Mouse (Mus musculus): ENCODE measurements around the gene Alox12.
A peak's percentile ranks its signal among the peaks of the same experiment; 100 is the strongest.

The Alox12 gene

DNA sequence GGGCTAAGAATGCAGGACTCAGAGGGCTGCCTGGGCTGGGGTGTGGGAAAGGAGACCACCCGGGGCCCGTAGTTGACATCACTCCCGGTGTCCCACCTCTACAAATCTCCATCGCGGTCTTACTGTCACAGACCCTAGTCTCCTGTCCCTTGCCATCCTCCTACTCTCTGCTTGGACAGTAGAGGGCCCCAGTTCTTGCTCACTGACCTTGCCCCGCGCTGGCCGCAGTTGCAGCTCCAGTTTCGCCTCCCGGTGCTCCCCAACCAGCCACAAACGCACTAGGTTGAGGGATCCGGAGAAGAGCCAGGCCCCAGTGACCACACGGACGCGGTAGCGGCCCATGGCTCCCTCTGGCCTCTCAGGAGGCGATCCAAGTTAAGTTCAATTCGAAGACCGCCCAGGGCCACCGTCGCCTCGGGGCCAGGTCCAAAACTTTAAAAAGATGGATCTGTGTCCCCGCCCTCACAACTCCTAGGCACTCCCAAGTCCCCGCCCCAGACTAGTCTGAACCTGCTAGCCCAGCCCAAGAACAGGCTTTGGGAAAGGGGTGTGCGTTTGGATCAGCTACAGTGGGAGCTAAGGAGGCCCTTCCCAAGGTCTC lies at the start of gene Alox12:
Gene Alox12, minus strand, starts transcription at position 423 of the 601 bp plus-strand sequence.
- peak; percentile 50 for DNase-seq (ENCODE audit: low spot score)

DNA sequence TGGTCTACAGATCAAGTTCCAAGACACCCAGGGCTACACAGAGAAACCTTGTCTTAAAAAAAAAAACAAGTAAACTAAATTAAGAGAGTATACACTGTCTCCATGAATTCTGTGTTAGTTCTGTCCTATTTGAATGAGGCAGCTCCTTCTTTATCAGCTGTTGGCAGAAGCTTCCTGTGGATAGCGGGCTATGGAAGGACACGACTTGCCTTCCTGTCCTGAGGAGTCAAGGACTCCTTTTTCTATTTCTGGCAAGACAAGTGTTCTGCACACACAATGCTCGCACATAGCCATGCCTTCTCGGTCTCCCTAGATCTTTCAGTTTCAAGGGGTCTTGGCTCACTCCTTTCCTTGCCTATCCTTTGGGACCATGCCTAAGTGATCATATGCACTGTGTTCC lies 47.1 kb upstream of the Alox12 start:
- peak; percentile 36 for DNase-seq (ENCODE audit: low spot score)

GRCm38 (mm10) chr11:70297836-70298454 lies 42.8 kb upstream of the Alox12 start:
- peak; percentile 32 for DNase-seq (ENCODE audit: low spot score)

DNA sequence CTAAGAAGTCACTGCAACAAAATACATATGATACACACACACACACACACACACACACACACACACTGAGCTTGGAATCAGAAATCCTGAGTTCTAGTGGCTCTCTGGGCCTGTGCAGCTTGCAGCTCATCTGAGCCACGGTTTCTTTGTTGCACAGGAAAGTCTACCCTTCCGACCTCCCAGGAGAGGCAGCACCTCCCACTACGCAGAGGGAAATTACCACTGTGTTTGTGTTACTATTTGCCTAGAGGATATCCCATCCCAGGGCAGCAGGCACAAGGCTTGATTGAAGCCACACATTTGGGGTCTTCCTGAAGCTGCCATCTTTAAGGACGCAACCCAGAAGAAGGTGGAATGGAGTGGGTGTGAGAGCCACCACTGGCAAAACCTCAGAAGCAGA lies 42.3 kb upstream of the Alox12 start:
- DNase-seq (ENCODE audit: low spot score) = no peak

DNA sequence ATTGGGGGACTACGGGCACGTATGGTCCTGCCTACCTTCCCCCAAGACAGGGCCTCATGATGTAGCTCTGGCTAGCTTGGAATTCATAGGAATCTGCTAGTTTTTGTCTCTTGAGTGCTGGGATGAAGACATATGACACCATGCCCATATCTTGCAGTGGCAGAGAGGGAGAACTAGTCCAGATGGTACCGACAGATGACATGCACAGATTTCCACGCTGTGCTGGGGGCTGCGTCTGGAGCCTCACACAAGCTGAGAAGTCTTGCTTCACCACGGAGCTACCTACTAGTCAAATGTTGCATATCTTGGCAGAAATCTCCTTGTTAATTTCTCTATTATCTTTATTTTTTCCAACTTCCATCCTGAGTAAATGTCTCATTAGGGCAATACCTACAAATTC lies 38.7 kb upstream of the Alox12 start:
- no peak for DNase-seq (ENCODE audit: low spot score)

DNA sequence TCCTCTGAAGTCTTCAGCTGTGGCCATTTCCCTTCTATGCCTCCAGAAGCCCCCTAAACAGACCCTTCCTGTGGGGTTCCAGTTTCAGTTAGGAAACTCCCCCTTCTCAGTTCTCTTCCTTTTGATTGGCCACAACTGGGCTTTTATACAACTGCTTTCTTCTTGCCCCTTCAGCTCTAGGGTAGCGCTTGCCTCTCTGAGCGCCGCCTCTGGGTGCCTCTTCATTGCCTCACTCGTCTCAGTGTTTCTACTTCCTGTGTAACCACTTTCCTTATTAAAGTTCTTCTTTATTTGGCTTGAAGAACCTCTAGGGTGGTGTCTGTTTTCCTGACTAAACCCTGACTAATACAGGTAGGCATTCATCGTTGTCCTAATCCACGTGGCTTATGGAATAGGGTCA lies 36.1 kb upstream of the Alox12 start:
- DNase-seq (ENCODE audit: low spot score) = no peak

DNA sequence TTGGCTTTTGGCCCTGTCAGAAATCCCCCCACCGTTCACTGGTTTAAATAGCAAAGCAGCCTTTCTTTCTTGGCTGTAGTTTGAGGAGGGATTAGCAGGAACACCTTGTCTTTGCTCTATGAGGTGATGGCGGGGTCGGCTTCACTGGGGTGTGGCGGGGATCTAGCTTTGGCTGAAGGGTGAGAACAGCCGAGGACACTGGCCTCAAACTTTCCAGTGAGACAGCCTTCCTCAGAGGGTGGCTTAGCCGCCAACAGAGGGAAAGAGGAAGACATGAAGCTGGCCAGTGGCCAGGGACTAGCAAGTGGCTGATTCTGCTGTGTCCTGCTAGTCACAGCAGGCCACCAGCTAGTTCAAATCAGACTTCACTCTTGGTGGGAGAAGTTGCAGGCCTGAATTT lies 34.1 kb upstream of the Alox12 start:
- DNase-seq (ENCODE audit: low spot score) = no peak

DNA sequence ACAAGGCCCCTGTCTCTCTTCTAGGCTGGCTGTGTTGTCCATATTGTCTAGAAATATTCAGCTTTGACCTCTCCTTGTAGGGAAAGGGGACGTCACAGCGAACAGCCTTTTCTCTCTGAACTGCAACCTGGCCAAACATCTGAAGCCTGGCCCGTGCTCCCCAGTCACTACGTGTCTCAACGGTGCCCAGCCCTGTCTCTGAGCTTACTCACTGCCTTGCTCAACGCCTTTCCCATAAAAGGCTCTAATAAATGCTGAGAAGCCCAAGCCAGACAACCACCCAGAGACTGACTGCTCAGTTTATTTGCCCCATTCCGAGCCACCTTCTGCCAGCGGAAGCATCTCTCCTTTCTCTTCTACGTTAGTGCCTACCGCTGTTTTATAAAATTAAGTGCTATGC lies 32.9 kb upstream of the Alox12 start:
- DNase-seq (ENCODE audit: low spot score) = no peak

DNA sequence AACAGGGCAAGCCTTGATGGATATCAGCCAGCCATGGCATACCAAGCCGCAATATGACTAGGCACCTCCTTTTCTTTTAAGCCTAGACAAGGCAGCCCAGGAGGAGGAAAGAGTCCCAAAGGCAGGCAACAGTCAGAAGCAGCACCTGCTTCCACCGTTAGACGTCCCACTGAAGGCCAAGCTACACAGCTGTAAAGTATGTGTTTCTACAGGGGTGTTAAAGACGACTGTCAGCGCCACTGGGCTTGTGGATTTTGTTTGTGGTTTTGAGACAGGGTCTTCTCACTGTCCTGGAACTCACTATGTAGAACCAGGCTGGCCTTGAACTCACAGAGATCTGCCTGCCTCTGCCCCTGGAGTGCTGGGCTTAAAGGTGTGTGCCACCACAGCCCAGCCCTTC lies 30.5 kb upstream of the Alox12 start:
- DNase-seq (ENCODE audit: low spot score) = no peak

DNA sequence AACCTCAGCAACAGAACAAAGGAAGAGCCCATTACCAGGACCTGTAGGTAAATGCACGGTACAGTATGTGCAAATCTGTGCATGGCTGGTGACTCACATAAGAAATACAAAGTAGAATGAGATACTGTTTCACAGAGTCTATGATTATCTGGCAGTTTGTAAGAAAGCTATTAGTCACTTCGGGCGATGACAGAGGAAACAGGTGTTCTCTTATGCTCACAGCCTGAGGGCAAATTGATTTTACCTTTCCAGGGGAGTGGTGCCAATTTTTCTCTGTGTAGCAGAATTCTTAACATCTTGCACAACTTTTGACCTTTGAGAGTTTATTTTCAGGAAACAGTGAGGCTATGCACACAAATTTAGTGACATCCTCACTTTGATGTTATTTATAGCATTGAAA lies 29.6 kb upstream of the Alox12 start:
- no peak for DNase-seq (ENCODE audit: low spot score)

GRCm38 (mm10) chr11:70283666-70284065 lies 28.5 kb upstream of the Alox12 start:
- no peak for DNase-seq (ENCODE audit: low spot score)

GRCm38 (mm10) chr11:70280441-70280840 lies 25.3 kb upstream of the Alox12 start:
- DNase-seq (ENCODE audit: low spot score) = peak; percentile 75

GRCm38 (mm10) chr11:70278961-70279360 lies 23.8 kb upstream of the Alox12 start:
- DNase-seq (ENCODE audit: low spot score) = no peak

DNA sequence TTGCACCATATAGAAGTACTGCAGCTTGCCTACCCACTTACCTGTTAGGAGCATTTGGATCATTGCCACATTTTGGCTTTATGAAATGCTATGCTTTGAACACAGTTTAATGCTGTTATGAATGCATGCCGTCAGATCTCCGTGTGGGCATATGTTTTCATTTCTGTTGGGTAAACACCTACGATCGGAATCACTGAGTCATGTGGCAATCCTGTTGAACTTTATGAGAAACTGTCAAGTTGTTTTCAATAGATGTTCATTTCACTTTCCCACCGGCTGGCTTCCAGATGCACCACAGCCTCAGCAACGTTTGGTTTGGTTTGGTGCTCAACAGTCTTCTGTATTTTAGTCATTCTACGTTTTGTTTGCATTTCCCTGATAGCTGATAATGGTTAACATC lies 16.5 kb upstream of the Alox12 start:
- DNase-seq (ENCODE audit: low spot score) = no peak

DNA sequence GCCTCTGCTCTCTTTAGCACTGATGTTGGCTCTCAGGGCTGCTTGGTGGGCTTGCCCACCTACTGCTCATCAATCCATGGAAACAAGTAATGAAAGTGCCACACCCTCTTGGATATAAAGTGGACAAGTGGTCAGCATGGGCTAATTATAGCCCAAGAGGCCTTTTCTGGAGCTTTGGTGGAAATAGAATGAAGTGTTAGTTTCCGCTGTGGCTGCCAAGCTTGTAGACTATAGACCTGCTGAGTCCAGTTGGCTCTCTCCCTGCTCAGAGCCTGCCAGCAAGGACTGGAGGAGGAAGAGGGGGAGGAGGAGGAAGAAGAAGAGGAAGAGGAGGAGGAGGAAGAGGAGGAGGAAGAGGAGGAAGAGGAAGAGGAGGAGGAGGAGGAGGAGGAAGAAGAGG lies 11.3 kb upstream of the Alox12 start:
- no peak for DNase-seq (ENCODE audit: low spot score)

DNA sequence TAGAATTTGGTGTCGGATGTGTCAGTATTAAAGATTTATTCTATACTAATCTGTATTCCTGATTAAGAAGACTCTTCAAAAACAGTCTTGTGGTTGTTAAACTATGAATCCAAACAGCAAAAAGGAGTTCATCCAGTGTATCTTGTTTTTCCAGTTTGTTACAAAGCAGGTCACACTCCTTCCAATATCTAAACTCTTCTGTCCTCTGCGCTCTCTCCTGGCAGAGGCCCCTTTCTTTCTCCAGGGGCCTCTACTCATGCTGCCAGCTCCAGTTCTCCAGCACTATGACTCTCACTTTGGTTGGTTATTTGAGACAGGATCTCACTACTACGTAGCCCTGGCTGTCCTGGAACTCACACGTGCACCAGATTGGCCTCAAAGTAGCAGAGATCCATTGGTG lies 10.7 kb upstream of the Alox12 start:
- DNase-seq (ENCODE audit: low spot score) = no peak

DNA sequence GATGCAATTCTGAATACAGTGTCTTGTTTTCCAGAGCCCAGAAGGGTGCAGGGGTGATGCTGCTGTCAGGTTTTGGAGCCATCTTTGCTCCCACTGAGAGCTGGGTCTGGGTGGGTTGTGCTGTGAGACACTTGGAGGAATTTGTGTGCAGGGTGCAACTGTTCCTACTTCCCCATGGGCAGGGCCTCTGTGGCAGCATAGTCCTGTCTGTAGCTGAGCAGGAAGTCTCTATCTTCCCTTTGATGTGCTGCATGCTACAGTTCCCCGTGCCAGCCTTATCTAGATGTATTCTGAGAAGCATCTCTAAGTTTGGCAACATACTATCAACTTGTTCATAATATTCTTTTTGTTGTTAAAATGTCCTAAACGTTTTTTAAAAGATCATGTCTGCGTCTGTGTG lies 10.1 kb upstream of the Alox12 start:
- no peak for DNase-seq (ENCODE audit: low spot score)

- DNase-seq (ENCODE audit: low spot score) = no peak
Measured at GRCm38 (mm10) chr11:70259035-70259434, 3.9 kb upstream of the Alox12 start.

DNA sequence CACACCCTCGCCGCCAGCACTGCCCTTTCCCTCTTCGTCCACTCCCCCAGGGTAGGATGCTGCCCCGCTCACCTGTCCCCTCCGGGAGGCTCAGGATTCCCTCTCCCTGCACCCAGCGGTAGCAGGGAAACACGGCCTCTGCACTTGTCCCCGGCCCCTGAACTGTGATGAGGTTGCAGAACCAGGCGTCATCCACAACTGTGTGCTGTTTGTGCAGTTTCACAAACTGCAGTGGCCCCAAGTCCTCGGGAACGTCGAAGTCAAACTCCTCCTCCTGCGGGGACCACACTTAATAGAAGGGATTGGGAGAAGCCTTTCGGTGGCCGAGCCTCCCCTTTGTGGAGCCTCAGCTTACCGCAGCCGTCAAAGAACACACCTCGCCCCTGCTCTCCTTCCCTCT lies 816 bp downstream of the Alox12 start:
- no peak for DNase-seq (ENCODE audit: low spot score)

DNA sequence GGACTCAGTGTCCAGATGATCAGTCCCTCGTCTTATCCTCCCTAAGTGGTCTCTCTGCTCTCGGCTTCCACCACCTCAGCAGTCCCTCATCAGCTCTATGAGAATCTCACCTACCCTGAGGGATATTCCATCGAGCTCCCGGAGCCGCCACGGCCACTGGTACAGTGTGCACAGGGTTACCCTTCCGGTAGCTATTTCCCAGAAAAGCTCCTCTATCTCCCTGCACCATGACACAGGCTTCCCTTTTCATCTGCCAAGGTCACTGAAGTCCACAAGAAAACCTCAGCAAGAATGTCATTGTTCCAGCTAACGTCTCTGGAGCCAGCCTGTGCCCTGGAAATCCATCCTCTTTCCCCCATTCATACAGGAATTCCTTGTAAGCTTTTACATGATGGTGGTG lies 3.3 kb downstream of the Alox12 start:
- DNase-seq (ENCODE audit: low spot score) = no peak

DNA sequence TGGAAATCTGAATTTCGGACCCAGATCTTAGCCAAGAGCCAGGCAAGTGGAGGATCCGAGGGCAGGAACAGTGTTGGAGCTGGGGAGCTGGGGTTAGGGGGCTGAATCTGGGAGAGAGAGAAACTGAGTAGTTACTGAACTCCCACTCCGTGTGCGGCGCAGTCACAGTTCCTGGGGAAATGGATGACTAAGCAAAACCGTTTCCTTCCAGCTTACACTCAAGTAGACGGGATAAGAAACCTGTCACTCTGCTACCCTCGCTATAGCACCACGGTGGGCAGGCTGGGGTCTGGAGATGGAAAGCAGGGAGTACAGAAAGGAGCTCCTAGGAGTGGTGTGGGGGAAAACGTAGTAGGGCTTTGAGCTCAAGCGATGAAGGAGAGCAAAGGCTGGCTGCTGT lies 5.0 kb downstream of the Alox12 start:
- no peak for DNase-seq (ENCODE audit: low spot score)

DNA sequence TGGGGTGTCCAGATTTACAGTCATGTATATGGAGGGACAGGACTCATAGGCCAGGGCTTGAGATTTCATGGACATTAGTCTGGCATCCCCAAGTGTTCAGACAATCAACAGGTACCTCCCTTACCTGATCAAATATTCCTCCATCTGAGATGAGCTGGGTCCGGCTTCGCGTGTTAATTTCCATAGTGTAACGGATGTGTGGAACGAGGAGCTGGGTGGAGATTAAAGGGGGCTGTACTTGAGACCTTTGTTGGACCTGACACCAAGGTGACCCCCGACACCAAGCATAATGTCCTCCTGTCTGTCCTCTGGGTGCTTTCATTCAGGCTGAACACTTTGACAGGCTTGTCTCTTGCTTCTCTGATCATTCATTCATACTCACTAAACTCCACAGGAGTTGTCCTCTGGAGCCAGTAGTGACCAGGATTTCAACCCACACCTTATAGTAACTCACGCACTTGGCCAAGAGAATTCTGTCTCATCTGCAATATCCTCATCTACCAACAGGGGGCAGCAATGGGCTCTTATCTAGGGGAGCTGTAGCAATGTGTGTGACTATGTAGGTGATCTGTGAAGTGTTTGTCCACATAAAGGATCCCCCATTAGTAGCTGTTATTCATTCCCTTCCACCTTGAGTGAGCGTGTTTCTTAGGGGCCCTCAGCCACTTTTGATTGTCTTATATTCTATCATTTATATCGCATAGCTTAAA lies 7.9 kb downstream of the Alox12 start:
- peak; percentile 80 for DNase-seq (ENCODE audit: low spot score)

GRCm38 (mm10) chr11:70242591-70242990 lies 12.6 kb downstream of the Alox12 start:
- no peak for DNase-seq (ENCODE audit: low spot score)
